Mouse (Mus musculus) C2C12 (cell line): ENCODE measurements around the gene Cuedc2.

ENCODE experiments used
- CEBPB ChIP-seq: IDR thresholded peaks from one replicate; pipeline ENCODE4 v1.6.1; 2011; ENCODE audit warnings: low read depth, mild to moderate bottlenecking, control low read depth, moderate library complexity
- CTCF ChIP-seq: IDR thresholded peaks from one replicate; pipeline ENCODE4 v1.5.1; 2011; ENCODE audit not compliant: control insufficient read depth, insufficient read depth, insufficient read length
- MAX ChIP-seq: IDR thresholded peaks from one replicate; pipeline ENCODE4 v1.6.1; 2011; ENCODE audit warnings: mild to moderate bottlenecking, control low read depth
- MYOD1 ChIP-seq: IDR thresholded peaks from one replicate; pipeline ENCODE4 v1.6.1; 2011; ENCODE audit warnings: low read depth; ENCODE audit not compliant: control insufficient read depth, insufficient read length
- MYOG ChIP-seq: IDR thresholded peaks from one replicate; pipeline ENCODE4 v1.6.1; 2011; ENCODE audit not compliant: control insufficient read depth, insufficient read length; ENCODE audit errors: extremely low read depth
- USF1 ChIP-seq: IDR thresholded peaks from one replicate; pipeline ENCODE4 v1.6.1; 2011; ENCODE audit warnings: low read depth, mild to moderate bottlenecking, control low read depth, moderate library complexity

GRCm38 (mm10) chr19:46318031-46318471, 20.5 kb downstream of the Cuedc2 start:
- no peak for TF ChIP-seq CTCF
- TF ChIP-seq MYOD1 = no peak
- TF ChIP-seq USF1 = no peak
- no peak for TF ChIP-seq MAX
- no peak for TF ChIP-seq CEBPB
- no peak for TF ChIP-seq MYOG
